Mouse (Mus musculus): Measurements from ENCODE around the gene Zfp689. TPM values are rescaled to one million over a fixed set of nuclear protein-coding genes. Genes with fewer than 3 reads are reported as not detected.
"Not testable (repeated sequence)": the region's sequence is repeated elsewhere in the genome, so short reads cannot be mapped to it uniquely, and the experiment has no call there.

Gene Zfp689
- total RNA-seq, 2 experiments from 2014 or later = 6.6 to 6.7 TPM

GRCm38 (mm10) chr7:127470743-127471645 is 22.0 kb upstream of the Zfp689 start:
- peak; percentile 68 to 69 for DNase-seq (ENCODE audit: extremely low spot score in 1 of 2, low spot score in 1 of 2)

- no peak for DNase-seq (ENCODE audit: extremely low spot score in 1 of 2, low spot score in 1 of 2)
Observed at GRCm38 (mm10) chr7:127470011-127470715, 21.2 kb upstream of the Zfp689 start.

GRCm38 (mm10) chr7:127466606-127467005 is 17.6 kb upstream of the Zfp689 start:
- DNase-seq (ENCODE audit: extremely low spot score in 1 of 2, low spot score in 1 of 2) = no peak

GRCm38 (mm10) chr7:127465670-127466069 is 16.7 kb upstream of the Zfp689 start:
- DNase-seq (ENCODE audit: extremely low spot score in 1 of 2, low spot score in 1 of 2) = not testable (repeated sequence)

GRCm38 (mm10) chr7:127465191-127465590 is 16.2 kb upstream of the Zfp689 start:
- DNase-seq (ENCODE audit: extremely low spot score in 1 of 2, low spot score in 1 of 2) = no peak

- not testable (repeated sequence) for DNase-seq (ENCODE audit: extremely low spot score in 1 of 2, low spot score in 1 of 2)
Observed at GRCm38 (mm10) chr7:127459311-127459710, 10.4 kb upstream of the Zfp689 start, which contains the start of gene Prr14. TSS of gene Prr14 (plus strand) at chr7:127459611.

GRCm38 (mm10) chr7:127458371-127459122 is 9.6 kb upstream of the Zfp689 start:
- not testable (repeated sequence) for DNase-seq (ENCODE audit: extremely low spot score in 1 of 2, low spot score in 1 of 2)

GRCm38 (mm10) chr7:127454905-127455304 is 5.9 kb upstream of the Zfp689 start:
- no peak for DNase-seq (ENCODE audit: extremely low spot score in 1 of 2, low spot score in 1 of 2)

- no peak for DNase-seq (ENCODE audit: extremely low spot score in 1 of 2, low spot score in 1 of 2)
Observed at GRCm38 (mm10) chr7:127453056-127453455, 4.1 kb upstream of the Zfp689 start.

GRCm38 (mm10) chr7:127449966-127450365 is 1.0 kb upstream of the Zfp689 start:
- no peak for DNase-seq (ENCODE audit: extremely low spot score in 1 of 2, low spot score in 1 of 2)

- DNase-seq (ENCODE audit: extremely low spot score in 1 of 2, low spot score in 1 of 2) = no peak
Observed at GRCm38 (mm10) chr7:127443976-127444375, 5.0 kb downstream of the Zfp689 start.

GRCm38 (mm10) chr7:127437724-127438123 is 11.2 kb downstream of the Zfp689 start:
- DNase-seq (ENCODE audit: extremely low spot score in 1 of 2, low spot score in 1 of 2) = no peak

- no peak for DNase-seq (ENCODE audit: extremely low spot score in 1 of 2, low spot score in 1 of 2)
Observed at GRCm38 (mm10) chr7:127435206-127435605, 13.8 kb downstream of the Zfp689 start.

- no peak for DNase-seq (ENCODE audit: extremely low spot score in 1 of 2, low spot score in 1 of 2)
Observed at GRCm38 (mm10) chr7:127426354-127426753, 22.6 kb downstream of the Zfp689 start.

GRCm38 (mm10) chr7:127425911-127426310 is 23.0 kb downstream of the Zfp689 start:
- DNase-seq (ENCODE audit: extremely low spot score in 1 of 2, low spot score in 1 of 2) = no peak

- DNase-seq (ENCODE audit: extremely low spot score in 1 of 2, low spot score in 1 of 2) = no peak
Observed at GRCm38 (mm10) chr7:127425291-127425690, 23.7 kb downstream of the Zfp689 start.

GRCm38 (mm10) chr7:127422247-127422646 is 26.7 kb downstream of the Zfp689 start:
- DNase-seq (ENCODE audit: extremely low spot score in 1 of 2, low spot score in 1 of 2) = peak in 1 of 2 experiments; percentile 33

GRCm38 (mm10) chr7:127421388-127422191 is 27.4 kb downstream of the Zfp689 start, which contains the start of gene Zfp688:
TSS of gene Zfp688 (minus strand) at chr7:127422068.
- peak; percentile 88 to 90 for DNase-seq (ENCODE audit: extremely low spot score in 1 of 2, low spot score in 1 of 2)

GRCm38 (mm10) chr7:127411418-127411817 is 37.5 kb downstream of the Zfp689 start:
- no peak for DNase-seq (ENCODE audit: extremely low spot score in 1 of 2, low spot score in 1 of 2)

Data from layer of hippocampus, postnatal 25 days (tissue).